Mouse (Mus musculus) intestine, postnatal 0 days (tissue): ENCODE measurements around the gene Il4i1. TPM values are rescaled to one million over a fixed set of nuclear protein-coding genes. Genes with fewer than 3 reads are reported as not detected.

Source experiments
- ATAC-seq: fragments of 200-750 bp; cut with Nextera tagmentation; 2 replicates; pipeline ENCODE4 v1.8.0; 2017; ENCODE audit warnings: mild to moderate bottlenecking, moderate TSS enrichment, moderate library complexity
- H3K27ac ChIP-seq: fragments of 300-500 bp; sonication (generic); 2 replicates; pipeline ENCODE4 v1.5.1; 2014; ENCODE audit warnings: mild to moderate bottlenecking, low read depth, low read length, moderate library complexity
- H3K27me3 ChIP-seq: fragments of 300-500 bp; sonication (generic); replicated peaks from 2 replicates; pipeline ENCODE4 v1.6.1; 2014; ENCODE audit warnings: low read length, mixed read lengths; ENCODE audit not compliant: control insufficient read depth, insufficient read depth
- H3K36me3 ChIP-seq: fragments of 300-500 bp; sonication (generic); 2 replicates; pipeline ENCODE4 v1.6.1; 2014; ENCODE audit warnings: mild to moderate bottlenecking, moderate library complexity; ENCODE audit not compliant: control insufficient read depth, insufficient read depth
- H3K4me1 ChIP-seq: fragments of 300-500 bp; sonication (generic); replicated peaks from 2 replicates; pipeline ENCODE4 v1.6.1; 2014; ENCODE audit warnings: antibody characterized with exemption, low read length, mixed read lengths; ENCODE audit not compliant: control insufficient read depth, insufficient read depth
- H3K4me2 ChIP-seq: fragments of 300-500 bp; sonication (generic); replicated peaks from 2 replicates; pipeline ENCODE4 v1.6.1; 2014; ENCODE audit warnings: low read depth, mild to moderate bottlenecking, moderate library complexity
- H3K4me3 ChIP-seq: fragments of 300-500 bp; sonication (generic); 2 replicates; pipeline ENCODE4 v1.5.1; 2014; ENCODE audit warnings: low read depth, low read length
- H3K9ac ChIP-seq: fragments of 300-500 bp; sonication (generic); 2 replicates; pipeline ENCODE4 v1.6.1; 2014; ENCODE audit warnings: mild to moderate bottlenecking, low read depth, low read length
- H3K9me3 ChIP-seq: fragments of 300-500 bp; sonication (generic); 2 replicates; pipeline ENCODE4 v1.6.1; 2016; ENCODE audit warnings: mixed run types; ENCODE audit not compliant: control insufficient read depth
- CTCF ChIP-seq: sonication (generic); IDR thresholded peaks from 2 replicates; pipeline ENCODE4 v1.5.1; 2016; ENCODE audit warnings: low read depth, mild to moderate bottlenecking, control low read depth, antibody characterized with exemption, moderate library complexity
- WGBS: fragments of 180-500 bp; shearing (Covaris S2); extraction: QIAGEN DNeasy Blood & Tissue Kit; methylation state at CpG from one replicate; pipeline ENCODE4 v1.1.7; 2014; 5-methylcytosine and 5-hydroxymethylcytosine counted together
- polyA plus RNA-seq: library from polyadenylated mRNA; unstranded; fragments of >200 nt; fragmentation: Nextera tagmentation; extraction: Ambion mirVana; gene quantifications from 2 replicates; pipeline ENCODE4 v1.2.1, GENCODE M21; 2015

The Il4i1 gene
- polyA plus RNA-seq, 1 experiment from 2014 or later = 0.82 TPM

GRCm38 (mm10) chr7:44789531-44789930, 26.7 kb upstream of the Il4i1 start:
- ATAC-seq = no peak
- Histone ChIP-seq H3K27me3 (no peaks in the 10 kb centered on the region), H3K27ac (no peak overlapping the region), H3K9ac (no peak overlapping the region), H3K4me1 (no peaks in the 10 kb centered on the region), H3K36me3 (no peaks in the 10 kb centered on the region), H3K4me2 (no peak overlapping the region), H3K9me3 (no peaks in the 10 kb centered on the region), H3K4me3 (no peak overlapping the region)
- 64% methylated on average over 3 of the region's 3 CpGs for WGBS
- TF ChIP-seq CTCF = no peak

- Histone ChIP-seq H3K4me2 (no peak overlapping the region), H3K4me3 (no peak overlapping the region), H3K27me3 (no peaks in the 10 kb centered on the region), H3K27ac (no peak overlapping the region), H3K9ac (no peak overlapping the region), H3K9me3 (no peaks in the 10 kb centered on the region), H3K4me1 (no peaks in the 10 kb centered on the region), H3K36me3 (no peaks in the 10 kb centered on the region)
- ATAC-seq = no peak
- 72% methylated on average over 4 of the region's 4 CpGs for WGBS
- TF ChIP-seq CTCF = no peak
Measured at GRCm38 (mm10) chr7:44790066-44790465, 26.1 kb upstream of the Il4i1 start.

GRCm38 (mm10) chr7:44792781-44793180, 23.4 kb upstream of the Il4i1 start:
- Histone ChIP-seq H3K36me3 (no peaks in the 10 kb centered on the region), H3K27ac (no peak overlapping the region), H3K9ac (no peak overlapping the region), H3K4me2 (no peak overlapping the region), H3K4me1 (no peaks in the 10 kb centered on the region), H3K9me3 (no peaks in the 10 kb centered on the region), H3K4me3 (no peak overlapping the region), H3K27me3 (no peaks in the 10 kb centered on the region)
- no peak for ATAC-seq
- TF ChIP-seq CTCF = no peak
- WGBS = 83% methylated on average over 6 of the region's 6 CpGs

- H3K9ac ChIP-seq = no peak overlapping the region
- no peak overlapping the region for H3K4me2 ChIP-seq
- WGBS = 77% methylated on average over 2 of the region's 2 CpGs
- H3K27me3 ChIP-seq = no peaks in the 10 kb centered on the region
- no peak for TF ChIP-seq CTCF
- no peak overlapping the region for H3K4me3 ChIP-seq
- H3K9me3 ChIP-seq = no peaks in the 10 kb centered on the region
- H3K36me3 ChIP-seq = peaks cover 31% of the 10 kb centered on the region
- H3K27ac ChIP-seq = no peak overlapping the region
- ATAC-seq = no peak
- H3K4me1 ChIP-seq = no peaks in the 10 kb centered on the region
Measured at GRCm38 (mm10) chr7:44808927-44809326, 7.3 kb upstream of the Il4i1 start.

DNA sequence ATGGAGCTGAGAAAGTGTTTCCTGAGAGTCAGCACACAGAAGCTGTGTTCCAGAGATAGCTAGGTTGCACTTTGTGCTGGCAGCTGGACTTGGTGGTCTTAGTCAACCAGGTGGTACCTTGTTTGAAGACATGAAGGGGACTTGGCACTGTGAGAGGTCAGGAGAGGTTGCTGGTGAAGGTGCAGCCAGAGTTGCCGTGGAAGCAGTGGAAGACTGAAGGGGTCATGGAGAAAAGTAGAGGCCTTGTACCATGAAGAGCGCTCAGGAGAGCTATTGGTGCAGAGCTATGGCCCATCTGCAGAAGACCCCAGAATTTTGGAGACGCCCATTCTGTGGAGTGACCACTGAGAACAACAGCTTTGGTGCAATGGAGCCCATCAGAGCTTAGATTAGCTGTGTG, 6.7 kb upstream of the Il4i1 start:
- no peak overlapping the region for H3K4me3 ChIP-seq
- no peaks in the 10 kb centered on the region for H3K27me3 ChIP-seq
- TF ChIP-seq CTCF = no peak
- no peaks in the 10 kb centered on the region for H3K9me3 ChIP-seq
- no peak overlapping the region for H3K27ac ChIP-seq
- peaks cover 32% of the 10 kb centered on the region for H3K36me3 ChIP-seq
- ATAC-seq = no peak
- no peak overlapping the region for H3K4me2 ChIP-seq
- H3K9ac ChIP-seq = no peak overlapping the region
- WGBS = 89% methylated on average over 3 of the region's 3 CpGs
- H3K4me1 ChIP-seq = no peaks in the 10 kb centered on the region

DNA sequence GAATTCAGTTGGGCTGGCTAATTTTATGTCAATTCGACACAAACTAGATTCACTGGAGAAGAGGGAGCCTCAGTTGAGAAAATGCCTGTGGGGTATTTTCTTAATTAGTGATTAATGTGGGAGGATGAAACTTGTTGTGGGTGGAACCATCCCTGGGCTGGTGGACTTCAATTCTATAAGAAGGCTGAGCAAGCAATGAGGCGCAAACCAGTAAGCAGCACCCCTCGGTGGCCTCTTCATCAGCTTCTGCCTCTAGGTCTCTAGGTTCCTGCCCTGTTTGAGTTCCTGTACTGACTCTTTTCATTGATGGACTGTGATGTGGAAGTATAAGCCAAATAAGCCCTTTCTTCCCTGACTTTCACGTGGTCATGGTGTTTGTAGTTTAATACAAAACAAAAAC, 5.8 kb upstream of the Il4i1 start:
- Histone ChIP-seq H3K9ac (no peak overlapping the region), H3K4me1 (no peaks in the 10 kb centered on the region), H3K4me3 (no peak overlapping the region), H3K36me3 (peaks cover 32% of the 10 kb centered on the region), H3K9me3 (no peaks in the 10 kb centered on the region), H3K27ac (no peak overlapping the region), H3K27me3 (no peaks in the 10 kb centered on the region), H3K4me2 (no peak overlapping the region)
- TF ChIP-seq CTCF = no peak
- ATAC-seq = no peak
- 80% methylated on average over 4 of the region's 4 CpGs for WGBS

DNA sequence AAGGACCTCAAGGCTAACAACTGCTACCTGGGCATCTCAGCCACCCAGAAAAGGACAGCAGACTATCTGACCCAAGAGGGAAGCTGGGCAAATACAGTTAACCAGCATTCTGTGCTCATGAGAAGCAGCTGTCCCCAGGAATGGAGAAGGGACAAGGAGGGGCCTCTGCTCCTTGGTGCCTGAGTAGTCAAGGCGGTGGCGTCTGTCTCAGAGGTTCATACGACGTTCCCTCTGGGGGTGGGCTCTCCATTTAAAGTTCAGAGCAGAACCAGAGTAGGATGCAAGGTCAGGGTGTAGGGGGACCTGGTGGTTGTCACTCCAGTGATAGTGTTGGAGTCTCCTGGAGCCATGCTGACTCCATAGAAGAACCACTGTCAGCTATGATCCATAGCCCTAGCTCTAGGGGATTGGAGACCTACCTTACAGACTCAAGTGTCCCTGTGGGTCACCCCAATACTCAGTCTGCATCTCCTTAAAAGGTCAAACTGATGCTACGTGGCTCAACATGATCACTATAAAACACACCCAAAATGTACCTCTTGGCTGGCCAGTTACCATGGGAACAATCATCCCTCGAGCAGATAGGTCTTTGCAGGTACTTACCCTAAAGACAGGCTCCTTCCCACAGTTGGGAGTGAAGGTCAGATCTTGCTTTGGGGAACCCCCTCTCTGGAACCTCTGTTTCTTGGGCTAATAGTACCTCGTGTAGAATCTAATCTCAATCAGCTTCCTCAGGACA, 5.2 kb upstream of the Il4i1 start:
- no peak for TF ChIP-seq CTCF
- H3K4me1 ChIP-seq = no peaks in the 10 kb centered on the region
- H3K9ac ChIP-seq = no peak overlapping the region
- peaks cover 32% of the 10 kb centered on the region for H3K36me3 ChIP-seq
- no peak overlapping the region for H3K4me2 ChIP-seq
- H3K27ac ChIP-seq = no peak overlapping the region
- ATAC-seq = no peak
- no peaks in the 10 kb centered on the region for H3K9me3 ChIP-seq
- WGBS = 85% methylated on average over 7 of the region's 7 CpGs
- H3K27me3 ChIP-seq = no peaks in the 10 kb centered on the region
- H3K4me3 ChIP-seq = no peak overlapping the region
